Mouse (Mus musculus) neutrophil, adult 65 days (primary cell): ENCODE measurements around the gene Wwc2. TPM values are rescaled to one million over a fixed set of nuclear protein-coding genes. Genes with fewer than 3 reads are reported as not detected.

Source experiments
- total RNA-seq: library from RNA; stranded (reverse); gene quantifications from 2 replicates; pipeline ENCODE4 v1.2.4, GENCODE M21; 2023

The Wwc2 gene
- 2.2 and 3.7 TPM in 2 replicates for total RNA-seq

DNA sequence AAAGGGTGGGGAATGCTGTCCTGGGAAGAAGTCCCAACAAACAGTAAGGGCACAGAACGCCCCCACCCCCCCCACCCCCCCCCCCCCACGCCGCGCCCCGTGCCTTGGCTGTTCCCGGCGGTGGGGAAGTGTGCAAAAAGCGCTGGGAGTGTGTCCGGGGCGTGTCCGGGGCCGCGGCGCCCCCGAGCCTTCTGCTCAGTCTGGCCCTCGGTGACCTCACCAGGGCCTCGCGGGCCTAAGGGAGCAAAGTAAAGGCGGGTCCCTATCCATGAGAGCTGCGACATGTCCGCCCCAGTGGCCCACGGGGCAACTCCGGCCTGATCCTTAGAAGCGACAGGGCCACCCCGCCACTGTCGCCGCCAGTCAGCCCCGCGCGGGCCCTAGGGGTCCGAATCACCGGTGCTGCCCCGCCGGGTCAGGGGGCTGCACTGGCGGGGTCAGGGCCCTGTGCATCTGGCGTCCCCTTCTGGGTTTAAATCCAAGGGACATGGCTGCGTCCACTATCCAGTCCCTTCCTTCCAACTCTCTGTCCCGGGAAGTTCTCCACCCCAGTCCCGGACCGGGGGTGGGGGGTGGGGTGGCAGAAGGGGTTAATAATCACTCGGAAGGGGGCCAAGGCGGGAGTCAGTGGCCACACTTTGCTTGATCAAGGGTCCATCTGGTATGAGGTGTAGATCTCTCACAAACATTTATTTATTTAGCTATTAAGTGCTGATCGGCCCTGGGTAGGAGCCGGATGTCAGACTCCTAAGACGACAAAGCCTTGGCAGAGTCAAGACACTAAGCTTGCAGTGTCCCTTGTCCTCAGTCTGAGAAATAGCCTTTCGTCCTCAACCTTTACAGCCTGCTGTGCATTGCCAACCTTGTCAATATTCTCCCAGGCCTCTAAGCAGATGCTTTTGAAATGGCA, at the start of gene Wwc2:
Gene Wwc2, minus strand, starts transcription at position 14 of the 910 bp plus-strand sequence.

DNA sequence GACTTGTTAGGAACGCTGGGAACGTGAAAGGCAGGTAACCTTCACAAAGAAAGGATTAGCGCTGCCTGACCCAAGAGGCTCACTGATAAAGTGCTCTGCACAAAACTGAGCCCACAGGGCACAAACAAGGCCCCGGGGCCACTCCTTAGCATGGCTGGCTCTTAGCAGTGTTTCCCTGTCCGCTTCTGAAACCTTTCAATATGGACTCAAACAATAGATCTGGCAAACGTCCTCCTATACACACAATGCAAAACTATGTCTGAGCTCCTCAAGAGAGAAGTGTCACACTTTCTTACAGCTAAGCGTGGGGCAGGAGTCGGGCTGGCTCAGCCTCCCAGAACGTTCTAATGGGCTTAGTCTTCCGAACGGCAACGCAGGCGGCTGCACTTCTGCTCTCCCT, 166.5 kb downstream of the Wwc2 start, which contains the start of gene Cldn22:
Gene Cldn22, plus strand, starts transcription at position 301 of the 400 bp plus-strand sequence.

DNA sequence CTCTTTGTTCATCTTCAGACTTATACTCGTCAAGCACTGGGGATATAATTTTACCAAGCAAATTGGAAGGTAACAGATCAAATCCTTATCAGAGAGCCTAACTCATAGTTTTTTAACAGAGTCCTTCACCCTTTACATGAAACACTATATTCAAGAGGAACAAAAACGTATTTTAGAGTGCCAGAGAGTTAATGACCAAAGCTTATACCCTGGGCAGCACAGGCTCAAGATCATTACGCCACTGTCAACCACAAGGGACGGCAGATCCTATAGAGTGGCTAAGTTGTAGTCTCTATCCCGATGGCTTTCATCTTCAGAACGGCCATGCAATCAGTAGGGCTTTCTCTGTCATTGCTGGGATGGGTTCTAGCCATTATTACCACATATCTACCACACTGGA, 168.9 kb downstream of the Wwc2 start, which contains the start of gene Cldn24:
Gene Cldn24, plus strand, starts transcription at position 301 of the 400 bp plus-strand sequence.

Other genes starting within 250 kb of the Wwc2 start
- gene Cldn24, start 168.8 kb downstream of the Wwc2 start, total RNA-seq: not detected in 2 replicates
- not detected in 2 replicates for gene Cldn22, start 166.4 kb downstream of the Wwc2 start, total RNA-seq
- 0.82 and 1.2 TPM in 2 replicates for gene Dctd, start 108.2 kb upstream of the Wwc2 start, total RNA-seq